In the genomic region with DNA sequence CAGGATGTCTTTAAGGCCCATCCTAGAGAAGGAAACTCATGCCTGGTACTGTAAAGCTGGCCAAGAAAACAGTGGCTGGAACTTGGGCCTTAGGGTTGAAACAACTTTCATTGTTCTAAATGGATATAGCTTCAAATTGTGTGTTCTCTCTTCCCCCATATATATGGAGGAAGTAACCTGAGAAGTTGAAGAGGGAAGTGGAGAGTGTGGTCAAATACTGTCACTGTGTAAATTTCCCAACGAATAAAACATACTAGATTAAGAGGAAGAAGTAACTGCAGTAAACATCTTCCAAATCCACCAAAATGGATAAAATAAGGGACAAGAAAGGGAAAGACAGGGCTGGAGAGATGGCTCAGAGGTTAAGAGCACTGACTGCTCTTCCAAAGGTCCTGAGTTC, we compare ENCODE assay signal across 17 mouse cellular contexts. TPM values are rescaled to one million over a fixed set of nuclear protein-coding genes. Genes with fewer than 3 reads are reported as not detected.
A peak's percentile ranks its signal among the peaks of the same experiment; 100 is the strongest.
DNase-seq lines count a peak whose midpoint lies in the region; ATAC-seq and TF ChIP-seq lines count a peak whose summit lies in the region.
"Had no signal": no experiment of that assay in that cellular context is flagged by ENCODE, and none has a peak within 500 bp of the region (broad histone marks: within the 10 kb centered on the region; RNA-seq: fewer than 3 reads in every experiment).

No protein-coding gene starts in this region.

- no peaks in the 10 kb centered on the region for H3K27me3 ChIP-seq in liver, adult 2 months (ENCODE audit: control insufficient read depth, insufficient read depth, low read length)
- H3K27me3 ChIP-seq in liver, postnatal 0 days (ENCODE audit: insufficient read depth, low read length): no peaks in the 10 kb centered on the region
- no peaks in the 10 kb centered on the region for H3K27me3 ChIP-seq in forebrain, embryonic 12.5 days
- H3K27me3 ChIP-seq: CH12.LX; embryonic facial prominence, embryonic 12.5 days; heart, embryonic 12.5 days had no signal

- H3K9ac ChIP-seq in liver, adult 2 months (ENCODE audit: low read depth, low read length): no peak overlapping the region
- H3K9ac ChIP-seq in liver, postnatal 0 days (replicated peaks): no peak overlapping the region
- no peak overlapping the region for H3K9ac ChIP-seq in forebrain, embryonic 12.5 days
- H3K9ac ChIP-seq: embryonic facial prominence, embryonic 12.5 days; heart, embryonic 12.5 days had no signal

- no peaks in the 10 kb centered on the region for H3K4me1 ChIP-seq in liver, adult 2 months (ENCODE audit: control insufficient read depth, insufficient read depth, low read length)
- no peaks in the 10 kb centered on the region for H3K4me1 ChIP-seq in liver, postnatal 0 days (ENCODE audit: insufficient read depth)
- no peaks in the 10 kb centered on the region for H3K4me1 ChIP-seq in forebrain, embryonic 12.5 days
- H3K4me1 ChIP-seq: embryonic facial prominence, embryonic 12.5 days; heart, embryonic 12.5 days had no signal

- no peaks in the 10 kb centered on the region for H3K36me3 ChIP-seq in liver, adult 2 months (ENCODE audit: control insufficient read depth, insufficient read depth, low read length)
- no peaks in the 10 kb centered on the region for H3K36me3 ChIP-seq in liver, postnatal 0 days (replicated peaks; ENCODE audit: insufficient read depth, low read length)
- no peaks in the 10 kb centered on the region for H3K36me3 ChIP-seq in forebrain, embryonic 12.5 days (replicated peaks)
- H3K36me3 ChIP-seq: embryonic facial prominence, embryonic 12.5 days; heart, embryonic 12.5 days had no signal

- TF ChIP-seq CTCF in liver, adult 2 months (IDR thresholded peaks at IDR 0.05; ENCODE audit: low read depth, low read length): no peak
- TF ChIP-seq CTCF in liver, postnatal 0 days (IDR thresholded peaks at IDR 0.05; ENCODE audit: low read depth): no peak

- 50% methylated on average over 1 of the region's 1 CpGs for WGBS in liver, adult 2 months
- 20% methylated on average over 1 of the region's 1 CpGs for WGBS in liver, postnatal 0 days (ENCODE audit: insufficient replicate concordance)
- WGBS in forebrain, embryonic 12.5 days: 61% methylated on average over 1 of the region's 1 CpGs

- peak; percentile 11 for DNase-seq in liver, adult 2 months (ENCODE audit: extremely low read depth, low read depth, low spot score)
- DNase-seq in liver, postnatal 0 days: no peak
- no peak for DNase-seq in c-Kit-positive CD71-positive TER-119-positive erythroid progenitor cells, embryonic 14.5 days (ENCODE audit: low spot score)
- DNase-seq in urinary bladder, postnatal 36 days (ENCODE audit: low spot score in 2 of 2): no peak
- DNase-seq: adrenal gland, postnatal 10 days; cerebellum, adult 18-20 months; cerebellum, postnatal 10 days; gastrocnemius, postnatal 10 days had no signal

- no peak overlapping the region for H3K27ac ChIP-seq in liver, adult 2 months (replicated peaks; ENCODE audit: insufficient read depth, low read depth, low read length)
- no peak overlapping the region for H3K27ac ChIP-seq in liver, postnatal 0 days (ENCODE audit: low read depth)
- H3K27ac ChIP-seq in forebrain, embryonic 12.5 days: no peak overlapping the region
- H3K27ac ChIP-seq: embryonic facial prominence, embryonic 12.5 days had no signal

- no peak for TF ChIP-seq POLR2A in liver, adult 2 months (IDR thresholded peaks at IDR 0.05; ENCODE audit: extremely low read depth, insufficient read depth, low read length)

- no peak overlapping the region for H3K4me3 ChIP-seq in liver, adult 2 months (ENCODE audit: insufficient read depth, low read depth, low read length)
- no peak overlapping the region for H3K4me3 ChIP-seq in liver, postnatal 0 days (ENCODE audit: low read depth, low read length)
- no peak overlapping the region for H3K4me3 ChIP-seq in forebrain, embryonic 12.5 days (replicated peaks)
- H3K4me3 ChIP-seq: embryonic facial prominence, embryonic 12.5 days; heart, embryonic 12.5 days had no signal

- no peak for TF ChIP-seq EP300 in liver, postnatal 0 days (IDR thresholded peaks at IDR 0.05; ENCODE audit: low read depth)

- H3K4me2 ChIP-seq in liver, postnatal 0 days (ENCODE audit: low read depth, low read length): no peak overlapping the region
- H3K4me2 ChIP-seq in forebrain, embryonic 12.5 days: no peak overlapping the region
- H3K4me2 ChIP-seq: embryonic facial prominence, embryonic 12.5 days; heart, embryonic 12.5 days had no signal

- no peak for ATAC-seq in liver, postnatal 0 days
- ATAC-seq in common myeloid progenitor, adult 5-6 weeks (replicated peaks; ENCODE audit: low read depth, poor library complexity, severe bottlenecking): peak; percentile 90
- peak; percentile 92 for ATAC-seq in megakaryocyte progenitor cell, adult 5-6 weeks (replicated peaks; ENCODE audit: poor library complexity)
- no peak for ATAC-seq in forebrain, embryonic 12.5 days (ENCODE audit: low FRiP score)
- ATAC-seq: forebrain, embryonic 16.5 days; hindbrain, embryonic 16.5 days; inflammation-experienced regulatory T-cells, adult 6 months had no signal

- no peaks in the 10 kb centered on the region for H3K9me3 ChIP-seq in liver, postnatal 0 days (ENCODE audit: low read length)
- H3K9me3 ChIP-seq in forebrain, embryonic 12.5 days: no peaks in the 10 kb centered on the region
- H3K9me3 ChIP-seq: embryonic facial prominence, embryonic 12.5 days; heart, embryonic 12.5 days had no signal

- peaks cover 2% of the 10 kb centered on the region; the same call in 1 of the 2 replicates for H3K79me2 ChIP-seq in liver, adult 2 months (ENCODE audit: control insufficient read depth, insufficient read depth, low read length)

RNA-seq across cellular contexts. Expression of gene Chm, which starts 13.0 kb away (rescaled TPM):
- 12.1 and 15.8 TPM in 2 replicates for total RNA-seq in liver, adult 2 months (2014; rRNA removed)
- 0.66 TPM in 2 replicates for polyA plus RNA-seq in liver, adult 2 months (2012; rRNA removed)
- polyA plus RNA-seq in liver, postnatal 0 days (2015; fragmentation: Nextera tagmentation; extraction: Ambion mirVana): 3.2 and 3.3 TPM in 2 replicates
- total RNA-seq in common myeloid progenitor, adult 5-6 weeks (2017): 21.4 and 28.1 TPM in 2 replicates
- total RNA-seq in megakaryocyte progenitor cell, adult 5-6 weeks (2015): 17.6 and 19.0 TPM in 2 replicates
- 16.9 and 17.9 TPM in 2 replicates for total RNA-seq in megakaryocyte progenitor cell, adult 5-6 weeks (2017)
- 15.0 and 16.6 TPM in 2 replicates for polyA plus RNA-seq in forebrain, embryonic 12.5 days (2016; fragmentation: Nextera tagmentation; extraction: Ambion mirVana)

Comparison
In these comparisons a context has a peak if more than half of its experiments do, and no peak if none do; other contexts are left out.
1. ATAC-seq: peak in common myeloid progenitor, adult 5-6 weeks (single experiment) and megakaryocyte progenitor cell, adult 5-6 weeks (single experiment); none in liver, postnatal 0 days (single experiment) and forebrain, embryonic 12.5 days (single experiment).